Mouse (Mus musculus) T-helper 17 cell (primary cell): ENCODE results near the gene Dlec1.

Source experiments
- in situ Hi-C, 2 experiments: fragments of 300-600 bp; cut with MboI, MseI; formaldehyde crosslinking; loops; 1 replicate in 1 of 2; 2 replicates in 1 of 2; pipeline ENCODE4 v1.15.1; 2025; ENCODE audit warnings: high pct_unique_total_duplicates in 2 of 2

Gene Dlec1

DNA sequence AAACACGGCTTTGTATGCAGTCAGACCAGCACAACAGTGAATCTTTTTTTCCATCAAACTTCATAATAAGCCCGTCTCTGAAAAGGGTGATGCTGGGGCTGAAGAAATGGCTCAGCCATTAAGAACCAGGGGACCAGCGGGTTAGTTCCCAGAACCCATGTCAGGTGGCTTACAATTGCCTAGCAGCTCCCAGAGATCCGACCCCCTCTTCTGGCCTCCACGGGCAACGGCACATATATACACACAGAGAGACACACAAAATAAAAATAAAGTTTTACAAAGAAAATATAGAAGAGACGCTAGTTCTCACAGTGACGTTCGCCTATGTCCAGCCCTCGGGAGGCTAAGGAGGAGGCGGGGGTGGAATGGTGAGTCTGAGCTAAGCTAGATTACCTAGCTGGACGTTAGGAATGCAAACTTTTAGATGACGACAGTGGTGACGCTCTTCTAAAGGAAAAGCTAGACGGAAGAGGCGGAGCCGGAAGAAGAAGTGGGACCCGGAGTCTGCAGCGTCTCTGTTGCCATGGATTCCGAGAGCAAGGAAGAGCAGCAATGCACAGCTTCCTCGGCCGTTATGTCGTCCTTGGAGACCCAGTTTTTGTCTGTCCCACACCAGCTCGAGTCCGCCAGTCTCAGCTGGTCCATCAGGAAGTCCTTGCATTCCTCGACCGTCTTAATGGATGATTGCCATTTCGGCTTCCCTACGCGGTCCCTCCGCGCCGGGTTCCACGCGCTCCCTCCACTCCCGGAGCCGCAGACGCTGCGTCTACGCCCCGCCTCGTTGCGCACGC, at the start of gene Dlec1:
Gene Dlec1, plus strand, starts transcription at position 487 of the 791 bp plus-strand sequence.
- in situ Hi-C loops, result loop anchor here in 1 of 2 experiments (5.0 kb wide), 1 partner anchor 245 kb away; no protein-coding TSS in a partner anchor

GRCm38 (mm10) chr9:119053964-119054576, 48.2 kb upstream of the Dlec1 start:
- in situ Hi-C loops, result no loop called here

- in situ Hi-C loops, result no loop called here
These were observed 46.9 kb upstream of the Dlec1 start for GRCm38 (mm10) chr9:119055336-119055735.

GRCm38 (mm10) chr9:119058245-119058644, 44.0 kb upstream of the Dlec1 start:
- in situ Hi-C loops, result no loop called here

- in situ Hi-C loops, result no loop called here
These were observed 41.6 kb upstream of the Dlec1 start for GRCm38 (mm10) chr9:119060701-119061100.

GRCm38 (mm10) chr9:119063036-119063644, 39.1 kb upstream of the Dlec1 start:
- in situ Hi-C loops, result no loop called here

GRCm38 (mm10) chr9:119064296-119064695, 38.0 kb upstream of the Dlec1 start:
- in situ Hi-C loops, result no loop called here

DNA sequence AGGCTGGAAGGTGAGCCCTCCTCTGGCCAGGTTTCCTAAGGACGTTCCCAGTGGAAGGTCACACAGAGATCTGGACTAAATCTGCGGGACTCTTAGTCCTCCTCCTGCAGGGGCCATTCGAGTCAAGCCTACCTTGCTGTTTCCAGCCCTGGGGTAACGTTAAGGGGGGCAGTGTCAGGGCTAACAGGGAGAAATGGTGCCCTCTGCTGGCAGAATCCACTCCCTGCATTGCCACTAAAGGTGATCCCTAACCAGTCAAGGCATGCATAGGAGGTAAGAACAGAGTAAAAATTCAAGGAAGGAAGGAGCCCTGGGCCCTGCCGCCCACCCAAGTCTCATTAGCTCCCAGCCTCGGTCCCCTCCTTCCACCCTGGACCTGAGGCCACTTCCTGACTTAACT, 34.7 kb upstream of the Dlec1 start:
- in situ Hi-C loops, result loop anchor here (5.0 kb wide), 2 partner anchors 145 to 150 kb away; no protein-coding TSS in a partner anchor

- in situ Hi-C loops, result loop anchor here (5.0 kb wide), 2 partner anchors 146 to 151 kb away; no protein-coding TSS in a partner anchor
These were observed 34.0 kb upstream of the Dlec1 start for GRCm38 (mm10) chr9:119068266-119068665.

GRCm38 (mm10) chr9:119070173-119070825, 32.0 kb upstream of the Dlec1 start:
- in situ Hi-C loops, result no loop called here

DNA sequence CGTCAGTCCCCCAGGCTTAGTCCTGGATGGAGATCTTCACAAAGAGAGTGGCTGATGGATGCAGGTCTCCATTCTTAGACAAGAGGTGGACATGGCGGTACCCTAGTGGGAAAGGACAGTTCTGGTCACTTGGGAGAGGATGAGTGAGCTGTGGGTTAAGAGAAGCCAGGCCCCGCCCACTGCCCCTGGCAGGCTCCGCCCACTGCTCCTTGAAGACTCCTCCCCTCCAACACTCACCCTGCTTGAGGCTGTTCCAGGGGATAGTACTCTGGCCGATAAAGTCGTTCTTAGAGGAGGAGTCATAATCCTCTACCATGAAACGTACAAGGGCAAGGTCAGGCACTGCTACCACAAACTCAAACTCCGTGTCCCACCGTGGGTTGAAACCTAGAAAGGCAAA, 30.5 kb upstream of the Dlec1 start:
- in situ Hi-C loops, result no loop called here

GRCm38 (mm10) chr9:119073184-119073895, 28.9 kb upstream of the Dlec1 start:
- in situ Hi-C loops, result no loop called here

DNA sequence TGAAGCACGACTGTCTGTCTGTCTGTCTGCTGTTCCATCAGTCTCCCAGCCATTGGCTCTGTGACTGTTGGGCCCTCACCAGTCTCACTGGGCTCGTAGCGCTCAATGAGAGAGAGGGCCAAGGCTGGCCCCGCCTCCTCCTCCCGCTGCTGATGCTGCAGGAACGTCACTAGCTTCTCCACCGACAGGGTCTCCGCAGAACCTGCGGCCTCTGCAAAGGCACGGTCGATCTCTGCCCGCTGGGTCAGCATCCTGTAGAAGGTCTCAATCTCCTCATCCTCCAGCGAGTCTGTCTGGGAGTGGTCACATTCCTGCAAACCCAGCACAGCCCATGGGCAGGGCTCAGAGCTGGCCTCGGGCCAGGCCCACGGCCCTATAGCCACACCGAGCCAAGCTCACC, 26.6 kb upstream of the Dlec1 start:
- in situ Hi-C loops, result no loop called here

- in situ Hi-C loops, result no loop called here
These were observed 22.1 kb upstream of the Dlec1 start for GRCm38 (mm10) chr9:119080040-119080675.

GRCm38 (mm10) chr9:119082039-119082438, 20.2 kb upstream of the Dlec1 start:
- in situ Hi-C loops, result no loop called here

GRCm38 (mm10) chr9:119082656-119083430, 19.4 kb upstream of the Dlec1 start:
- in situ Hi-C loops, result no loop called here

- in situ Hi-C loops, result no loop called here
These were observed 18.3 kb upstream of the Dlec1 start for GRCm38 (mm10) chr9:119083966-119084365.

DNA sequence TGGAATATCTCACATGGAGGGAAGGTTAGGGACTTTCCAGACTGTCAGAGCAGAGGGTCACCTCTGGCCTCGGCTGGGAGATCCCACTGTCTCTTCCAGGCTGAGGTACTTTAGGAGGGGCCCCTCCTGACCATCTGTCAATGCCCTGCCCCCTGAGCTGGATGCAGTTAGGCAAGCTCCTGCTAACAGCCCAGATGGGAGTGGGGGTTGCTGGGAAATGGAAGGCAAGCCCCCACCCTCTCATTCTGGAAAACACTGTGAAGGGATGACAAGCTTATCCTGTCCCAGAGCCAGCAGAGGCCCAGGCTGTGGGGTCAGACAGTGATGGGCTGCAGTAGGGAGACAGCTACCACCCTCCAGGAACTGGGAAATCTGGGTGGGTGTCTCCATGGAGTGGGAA, 15.8 kb upstream of the Dlec1 start:
- in situ Hi-C loops, result no loop called here

DNA sequence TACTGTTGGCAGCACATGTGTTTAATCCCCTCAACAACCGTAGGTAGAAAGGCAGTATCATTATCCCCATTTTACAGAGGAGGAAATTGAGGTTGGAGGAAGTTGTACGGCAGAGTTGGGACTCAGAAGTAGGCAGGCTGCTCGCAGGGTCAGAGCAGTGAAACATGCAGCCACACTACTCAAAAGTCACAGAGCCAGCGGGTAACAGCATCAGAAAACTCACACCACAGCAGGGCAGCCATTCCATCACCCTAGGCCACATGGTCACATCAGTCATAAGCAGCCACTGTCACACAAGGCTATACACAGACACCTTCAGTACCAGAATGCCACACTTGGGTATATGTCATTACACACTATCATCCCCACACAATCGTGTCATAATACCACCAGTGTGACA, 15.0 kb upstream of the Dlec1 start:
- in situ Hi-C loops, result no loop called here
